Mouse (Mus musculus) frontal cortex, postnatal 36 days (tissue): ENCODE measurements at regions not wholly inside any gene's neighbourhood (a gene's known extent, or its start where the extent isn't known, plus 50 kb on each side); places are given as distances from the start of the nearest gene placed in this dataset.
A peak's percentile ranks its signal among the peaks of the same experiment; 100 is the strongest.

ENCODE experiments used
- DNase-seq, 2 experiments: peaks; one replicate each; pipeline ENCODE4 v3.0.0; 2022; ENCODE audit warnings: low spot score in 2 of 2

- no peak for DNase-seq
These were observed 57.7 kb downstream of the Fbxo5 start for GRCm38 (mm10) chr10:5747681-5748080.

- DNase-seq: peak; percentile 7 to 30
These were observed 70.3 kb downstream of the Fbxo5 start for GRCm38 (mm10) chr10:5735141-5735540.

GRCm38 (mm10) chr10:5699791-5700190 is 60.8 kb downstream of the Vip start:
- DNase-seq: no peak

GRCm38 (mm10) chr10:5697457-5697856 is 58.4 kb downstream of the Vip start:
- no peak for DNase-seq
